Mouse (Mus musculus) cerebellum, adult 2 months (tissue): ENCODE data around the gene Banf1.

Experiments
- CTCF ChIP-seq: fragments of 200-500 bp; IDR thresholded peaks from 2 replicates; pipeline ENCODE4 v1.5.1; 2011; ENCODE audit warnings: low read depth, mild to moderate bottlenecking, control low read depth, low read length, moderate library complexity, borderline replicate concordance; ENCODE audit not compliant: insufficient read depth
- POLR2A ChIP-seq: fragments of 200-500 bp; IDR thresholded peaks from 2 replicates; pipeline ENCODE4 v1.6.1; 2011; ENCODE audit warnings: low read length, control low read depth, borderline replicate concordance; ENCODE audit not compliant: insufficient read depth

- TF ChIP-seq CTCF (no peak), POLR2A (no peak)
These were observed 42.1 kb upstream of the Banf1 start for GRCm38 (mm10) chr19:5409068-5409467.
